Mouse (Mus musculus) embryonic facial prominence, embryonic 13.5 days (tissue): ENCODE measurements at regions not wholly inside any gene's neighbourhood (a gene's known extent, or its start where the extent isn't known, plus 50 kb on each side); places are given as distances from the start of the nearest gene placed in this dataset.

Source experiments
- ATAC-seq: fragments of 200-750 bp; cut with Nextera tagmentation; 2 replicates; pipeline ENCODE4 v1.8.0; 2017; ENCODE audit warnings: low read depth; ENCODE audit not compliant: insufficient number of reproducible peaks, insufficient read depth, low FRiP score, low TSS enrichment
- H3K27ac ChIP-seq: fragments of 300-500 bp; sonication (generic); 2 replicates; pipeline ENCODE4 v1.5.1; 2015; ENCODE audit warnings: moderate library complexity, mild to moderate bottlenecking, inconsistent platforms
- H3K27me3 ChIP-seq: fragments of 300-500 bp; sonication (generic); 2 replicates; pipeline ENCODE4 v1.6.1; 2015; ENCODE audit warnings: mild to moderate bottlenecking, inconsistent platforms
- H3K36me3 ChIP-seq: fragments of 300-500 bp; sonication (generic); 2 replicates; pipeline ENCODE4 v1.6.1; 2015; ENCODE audit warnings: mild to moderate bottlenecking, inconsistent platforms
- H3K4me1 ChIP-seq: fragments of 300-500 bp; sonication (generic); 2 replicates; pipeline ENCODE4 v1.6.1; 2015; ENCODE audit warnings: inconsistent platforms
- H3K4me2 ChIP-seq: fragments of 300-500 bp; sonication (generic); 2 replicates; pipeline ENCODE4 v1.6.1; 2015; ENCODE audit warnings: moderate library complexity, mild to moderate bottlenecking, inconsistent platforms
- H3K4me3 ChIP-seq: fragments of 300-500 bp; sonication (generic); 2 replicates; pipeline ENCODE4 v1.5.1; 2015; ENCODE audit warnings: mild to moderate bottlenecking, inconsistent platforms
- H3K9ac ChIP-seq: fragments of 300-500 bp; sonication (generic); 2 replicates; pipeline ENCODE4 v1.6.1; 2015; ENCODE audit warnings: mild to moderate bottlenecking, inconsistent platforms
- H3K9me3 ChIP-seq: fragments of 300-500 bp; sonication (generic); 2 replicates; pipeline ENCODE4 v1.6.1; 2016; ENCODE audit warnings: inconsistent platforms
- WGBS: fragments of 180-500 bp; shearing (Covaris S2); methylation state at CpG from one replicate; pipeline ENCODE4 v1.1.7; 2015; ENCODE audit warnings: mixed read lengths; 5-methylcytosine and 5-hydroxymethylcytosine counted together

DNA sequence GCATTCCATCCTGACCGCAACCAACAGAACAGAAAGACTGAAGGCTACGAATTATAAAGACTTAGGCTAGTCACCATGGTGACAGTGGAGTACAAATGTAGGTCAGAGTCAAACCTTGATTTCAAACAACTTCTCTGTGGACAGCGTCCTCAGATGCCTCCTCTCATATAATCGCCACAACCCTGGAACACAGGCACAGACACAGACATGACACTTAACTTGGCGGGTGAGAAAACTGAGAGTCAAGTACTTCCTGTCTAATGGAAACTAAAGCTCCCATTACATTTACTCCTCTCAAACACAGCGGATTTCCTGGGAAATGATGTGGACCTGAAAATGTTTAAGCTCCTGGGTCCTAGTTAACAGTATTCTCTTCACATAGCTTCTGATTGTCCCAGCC lies 149.5 kb upstream of the Frmd6 start:
- no peak overlapping the region for H3K4me3 ChIP-seq

GRCm38 (mm10) chr12:70679701-70680425 lies 145.5 kb upstream of the Frmd6 start:
- WGBS = 74% methylated on average over 20 of the region's 20 CpGs
- Histone ChIP-seq H3K27me3 (no peaks in the 10 kb centered on the region), H3K9me3 (no peaks in the 10 kb centered on the region), H3K27ac (no peak overlapping the region), H3K36me3 (no peaks in the 10 kb centered on the region), H3K9ac (no peak overlapping the region), H3K4me3 (no peak overlapping the region), H3K4me2 (no peak overlapping the region), H3K4me1 (peaks cover 16% of the 10 kb centered on the region)
- ATAC-seq = no peak

More for the DNA sequence above, 149.5 kb upstream of the Frmd6 start:
- no peak for ATAC-seq
- Histone ChIP-seq H3K36me3 (no peaks in the 10 kb centered on the region), H3K4me2 (no peak overlapping the region), H3K27me3 (no peaks in the 10 kb centered on the region), H3K4me1 (peaks cover 16% of the 10 kb centered on the region), H3K27ac (no peak overlapping the region), H3K9ac (no peak overlapping the region), H3K9me3 (no peaks in the 10 kb centered on the region)
- WGBS = 77% methylated on average over 6 of the region's 6 CpGs

- ATAC-seq = no peak
- H3K4me3 ChIP-seq = no peak overlapping the region
- no peak overlapping the region for H3K4me2 ChIP-seq
- no peak overlapping the region for H3K9ac ChIP-seq
- H3K4me1 ChIP-seq = peaks cover 29% of the 10 kb centered on the region
- H3K27me3 ChIP-seq = no peaks in the 10 kb centered on the region
- WGBS = 72% methylated on average over 8 of the region's 8 CpGs
- no peaks in the 10 kb centered on the region for H3K36me3 ChIP-seq
- no peak overlapping the region for H3K27ac ChIP-seq
- H3K9me3 ChIP-seq = no peaks in the 10 kb centered on the region
Observed at GRCm38 (mm10) chr12:70681407-70681990, 143.8 kb upstream of the Frmd6 start.

GRCm38 (mm10) chr12:70684354-70684753 lies 141.0 kb upstream of the Frmd6 start:
- no peak overlapping the region for H3K9ac ChIP-seq
- peaks cover 46% of the 10 kb centered on the region for H3K4me1 ChIP-seq
- no peaks in the 10 kb centered on the region for H3K9me3 ChIP-seq
- H3K4me3 ChIP-seq = no peak overlapping the region
- ATAC-seq = no peak
- H3K4me2 ChIP-seq = no peak overlapping the region
- WGBS = 81% methylated on average over 9 of the region's 9 CpGs
- H3K36me3 ChIP-seq = no peaks in the 10 kb centered on the region
- H3K27me3 ChIP-seq = no peaks in the 10 kb centered on the region
- no peak overlapping the region for H3K27ac ChIP-seq

DNA sequence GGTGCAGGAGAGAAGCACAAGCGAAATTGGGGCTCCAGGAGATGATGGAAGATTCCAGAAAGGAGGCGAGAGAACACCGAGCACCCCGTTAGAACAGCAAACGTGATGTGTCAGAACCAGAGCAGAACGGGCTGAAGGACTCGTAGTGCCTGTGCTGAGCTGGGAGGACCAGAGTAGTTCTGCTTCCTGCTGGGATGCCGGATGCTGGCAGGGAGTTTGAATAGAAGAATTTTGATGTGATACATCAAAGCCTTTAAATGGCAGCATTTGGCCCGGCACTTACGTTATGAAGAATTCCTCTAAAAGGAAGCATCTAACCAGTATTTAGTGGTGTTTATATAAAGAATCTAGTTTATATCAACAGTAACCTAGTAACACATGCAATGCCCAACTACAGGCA lies 139.9 kb upstream of the Frmd6 start:
- Histone ChIP-seq H3K9me3 (no peaks in the 10 kb centered on the region), H3K4me3 (no peak overlapping the region), H3K27me3 (no peaks in the 10 kb centered on the region), H3K27ac (no peak overlapping the region; the same call in 1 of the 2 replicates), H3K4me1 (peaks cover 46% of the 10 kb centered on the region), H3K36me3 (no peaks in the 10 kb centered on the region), H3K4me2 (no peak overlapping the region), H3K9ac (no peak overlapping the region)
- whole genome bisulfite sequencing = 68% methylated on average over 10 of the region's 10 CpGs
- no peak for ATAC-seq

GRCm38 (mm10) chr12:70686337-70686736 lies 139.0 kb upstream of the Frmd6 start:
- Histone ChIP-seq H3K4me2 (no peak overlapping the region), H3K4me3 (no peak overlapping the region), H3K9ac (no peak overlapping the region), H3K27ac (0 out of 2 replicates have a peak overlapping the region, but pooled peaks have one; percentile 33), H3K36me3 (no peaks in the 10 kb centered on the region), H3K27me3 (no peaks in the 10 kb centered on the region), H3K9me3 (no peaks in the 10 kb centered on the region), H3K4me1 (peaks cover 43% of the 10 kb centered on the region)
- no peak for ATAC-seq
- WGBS = 92% methylated on average over 10 of the region's 10 CpGs

DNA sequence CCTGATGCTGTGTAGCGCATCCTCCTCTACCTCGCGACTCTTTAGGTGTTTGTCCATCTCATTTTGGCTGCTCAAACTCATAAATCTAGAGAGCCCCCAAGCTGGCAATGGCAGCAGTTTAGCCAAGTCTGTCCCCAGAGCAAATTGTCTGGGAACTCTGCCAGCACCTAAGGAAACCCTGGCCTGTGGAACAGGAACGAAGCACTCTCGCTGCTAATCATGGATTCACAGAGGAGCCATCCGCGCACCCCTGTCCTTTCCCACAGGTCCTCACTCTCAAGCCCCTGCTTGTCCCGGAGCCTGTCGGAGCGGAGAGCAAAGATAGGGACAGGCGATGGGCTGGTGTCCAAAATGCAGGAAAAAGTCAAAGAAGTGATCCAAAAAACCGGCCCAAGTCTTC lies 138.3 kb upstream of the Frmd6 start:
- Histone ChIP-seq H3K4me3 (no peak overlapping the region), H3K27me3 (no peaks in the 10 kb centered on the region), H3K4me1 (peaks cover 38% of the 10 kb centered on the region), H3K27ac (peak overlapping the region; percentile 69), H3K4me2 (no peak overlapping the region), H3K9me3 (no peaks in the 10 kb centered on the region), H3K9ac (no peak overlapping the region), H3K36me3 (no peaks in the 10 kb centered on the region)
- ATAC-seq = no peak
- 65% methylated on average over 12 of the region's 12 CpGs for whole genome bisulfite sequencing

GRCm38 (mm10) chr12:70695162-70695561 lies 130.2 kb upstream of the Frmd6 start:
- peaks cover 4% of the 10 kb centered on the region; the same call in 1 of the 2 replicates for H3K9me3 ChIP-seq
- no peak for ATAC-seq
- H3K27me3 ChIP-seq = no peaks in the 10 kb centered on the region
- H3K4me3 ChIP-seq = no peak overlapping the region
- 86% methylated on average over 5 of the region's 5 CpGs for WGBS
- H3K27ac ChIP-seq = no peak overlapping the region
- no peaks in the 10 kb centered on the region for H3K36me3 ChIP-seq
- peaks cover 11% of the 10 kb centered on the region for H3K4me1 ChIP-seq
- H3K9ac ChIP-seq = no peak overlapping the region
- H3K4me2 ChIP-seq = no peak overlapping the region

- H3K4me1 ChIP-seq = peaks cover 10% of the 10 kb centered on the region
- H3K27ac ChIP-seq = no peak overlapping the region
- WGBS = 76% methylated on average over 6 of the region's 6 CpGs
- no peak for ATAC-seq
- H3K4me2 ChIP-seq = no peak overlapping the region
- H3K4me3 ChIP-seq = no peak overlapping the region
- H3K27me3 ChIP-seq = no peaks in the 10 kb centered on the region
- peaks cover 4% of the 10 kb centered on the region; the same call in 1 of the 2 replicates for H3K9me3 ChIP-seq
- H3K9ac ChIP-seq = no peak overlapping the region
- no peaks in the 10 kb centered on the region for H3K36me3 ChIP-seq
Observed at GRCm38 (mm10) chr12:70696256-70696655, 129.1 kb upstream of the Frmd6 start.

DNA sequence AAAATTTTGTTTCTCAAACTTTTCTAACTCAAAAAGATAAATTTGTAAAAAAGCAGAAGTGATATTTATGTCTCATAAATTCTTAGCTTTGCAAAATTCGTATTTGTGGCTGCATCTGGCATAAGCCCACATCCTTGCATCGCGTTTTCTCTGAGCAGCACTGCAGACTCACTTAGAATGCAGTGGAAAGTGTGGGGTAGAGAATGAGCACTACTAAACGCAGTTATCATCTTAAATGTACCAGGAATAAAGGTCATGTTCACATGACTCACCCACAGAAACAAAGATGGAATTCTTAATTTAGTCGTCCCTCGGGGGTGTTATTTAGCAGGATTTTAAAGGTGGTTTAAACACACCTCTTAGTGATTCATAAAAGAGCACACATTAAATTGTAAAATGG lies 126.8 kb upstream of the Frmd6 start:
- no peaks in the 10 kb centered on the region for H3K27me3 ChIP-seq
- H3K4me2 ChIP-seq = no peak overlapping the region
- no peak overlapping the region for H3K9ac ChIP-seq
- no peak for ATAC-seq
- no peak overlapping the region for H3K4me3 ChIP-seq
- no peak overlapping the region for H3K27ac ChIP-seq
- H3K9me3 ChIP-seq = peaks cover 4% of the 10 kb centered on the region; the same call in 1 of the 2 replicates
- peaks cover 10% of the 10 kb centered on the region for H3K4me1 ChIP-seq
- H3K36me3 ChIP-seq = no peaks in the 10 kb centered on the region
- WGBS = 66% methylated on average over 6 of the region's 6 CpGs

GRCm38 (mm10) chr12:70702473-70702872 lies 122.8 kb upstream of the Frmd6 start:
- WGBS = 93% methylated on average over 5 of the region's 5 CpGs
- ATAC-seq = no peak
- Histone ChIP-seq H3K27ac (no peak overlapping the region), H3K27me3 (no peaks in the 10 kb centered on the region), H3K4me2 (no peak overlapping the region), H3K36me3 (no peaks in the 10 kb centered on the region), H3K9me3 (no peaks in the 10 kb centered on the region), H3K9ac (no peak overlapping the region), H3K4me3 (no peak overlapping the region), H3K4me1 (peaks cover 7% of the 10 kb centered on the region)
